Mouse (Mus musculus) neutrophil, adult 65 days (primary cell): ENCODE measurements around the gene Rab7. TPM values are rescaled to one million over a fixed set of nuclear protein-coding genes. Genes with fewer than 3 reads are reported as not detected.

Source experiments
- total RNA-seq: library from RNA; stranded (reverse); gene quantifications from 2 replicates; pipeline ENCODE4 v1.2.4, GENCODE M21; 2023

Gene Rab7
- total RNA-seq = 435 and 603 TPM in 2 replicates

DNA sequence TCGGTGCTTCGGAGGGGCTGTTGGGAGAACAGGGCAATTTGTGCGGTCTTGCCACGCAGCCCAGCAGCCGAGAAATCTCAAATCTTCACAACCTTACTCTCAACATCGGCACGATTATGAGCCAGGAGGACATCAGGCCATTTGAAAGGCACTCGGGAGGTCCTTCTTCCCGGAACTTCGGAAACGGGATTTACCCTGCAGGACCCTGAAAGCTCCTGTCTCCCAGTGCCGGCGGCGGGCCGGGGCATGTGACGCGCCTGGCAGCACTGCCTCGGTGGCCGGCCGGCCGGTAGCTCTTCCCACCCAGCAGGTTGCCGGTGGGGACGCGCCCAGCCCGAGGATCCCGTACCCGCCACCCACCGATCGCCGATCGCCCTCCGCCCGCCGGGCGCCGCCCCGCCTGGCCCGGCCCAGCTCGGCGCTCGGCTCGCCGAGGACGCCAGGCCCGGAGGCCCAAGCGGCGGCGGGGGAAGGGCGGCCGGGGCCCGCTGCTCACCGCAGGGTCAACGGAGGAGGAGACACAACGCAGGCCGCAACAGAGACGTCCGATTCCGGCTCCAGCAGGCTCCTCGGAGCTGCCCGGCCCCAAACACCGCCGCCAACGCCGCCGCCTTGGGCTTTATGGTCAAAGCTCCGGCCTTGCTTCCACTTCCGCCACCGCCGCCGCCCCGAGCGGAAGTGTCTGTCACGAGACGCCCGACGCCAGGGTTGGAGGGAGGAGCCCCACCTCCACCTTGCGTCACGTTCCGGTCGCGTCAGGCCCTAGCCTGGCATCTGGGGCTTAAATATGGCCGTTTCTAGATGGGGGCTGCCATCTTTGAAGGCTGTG is at the start of gene Rab7:
Rab7 (minus strand) TSS at position 694 of the 829 bp plus-strand sequence.

DNA sequence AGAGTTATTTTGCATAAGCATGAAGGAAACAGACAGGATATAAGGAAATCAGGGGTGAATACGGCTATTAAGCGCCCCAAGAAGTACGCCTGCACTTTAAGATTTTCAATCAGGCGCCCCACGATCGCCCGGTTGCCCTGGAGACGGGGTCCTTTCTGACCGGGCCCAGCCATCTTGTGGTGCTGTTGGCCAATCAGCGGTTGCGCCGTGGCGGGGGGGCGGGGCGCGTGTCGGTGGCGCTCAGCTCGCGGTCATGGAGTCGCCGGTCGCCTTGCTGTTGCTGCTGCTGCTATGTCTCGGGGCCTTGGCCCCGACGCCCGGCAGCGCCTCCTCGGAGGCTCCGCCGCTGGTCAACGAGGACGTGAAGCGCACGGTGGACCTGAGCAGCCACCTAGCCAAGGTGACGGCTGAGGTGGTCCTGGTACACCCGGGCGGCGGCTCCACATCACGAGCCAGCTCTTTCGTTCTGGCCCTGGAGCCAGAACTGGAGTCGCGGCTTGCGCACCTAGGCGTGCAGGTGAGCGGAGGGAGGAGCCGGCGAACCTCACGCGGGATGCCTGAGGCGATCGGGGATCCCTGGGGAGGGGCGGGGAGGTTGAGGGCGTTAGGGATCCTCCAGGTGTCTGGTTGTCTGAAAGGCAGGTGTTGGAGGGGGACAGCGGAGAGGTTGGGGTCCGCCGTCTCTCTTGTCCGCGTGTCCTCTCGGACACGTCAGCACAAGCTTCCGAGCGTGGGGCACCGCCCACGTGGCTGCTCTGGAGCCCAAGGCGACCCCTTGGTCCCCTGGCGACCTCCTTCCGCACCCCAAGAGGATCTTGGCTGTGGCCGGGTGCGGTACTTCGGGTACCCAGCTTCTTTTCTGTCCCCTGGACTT is 39.4 kb upstream of the Rab7 start, which contains the start of gene Rpn1:
Rpn1 (plus strand) TSS at position 205 of the 874 bp plus-strand sequence.

DNA sequence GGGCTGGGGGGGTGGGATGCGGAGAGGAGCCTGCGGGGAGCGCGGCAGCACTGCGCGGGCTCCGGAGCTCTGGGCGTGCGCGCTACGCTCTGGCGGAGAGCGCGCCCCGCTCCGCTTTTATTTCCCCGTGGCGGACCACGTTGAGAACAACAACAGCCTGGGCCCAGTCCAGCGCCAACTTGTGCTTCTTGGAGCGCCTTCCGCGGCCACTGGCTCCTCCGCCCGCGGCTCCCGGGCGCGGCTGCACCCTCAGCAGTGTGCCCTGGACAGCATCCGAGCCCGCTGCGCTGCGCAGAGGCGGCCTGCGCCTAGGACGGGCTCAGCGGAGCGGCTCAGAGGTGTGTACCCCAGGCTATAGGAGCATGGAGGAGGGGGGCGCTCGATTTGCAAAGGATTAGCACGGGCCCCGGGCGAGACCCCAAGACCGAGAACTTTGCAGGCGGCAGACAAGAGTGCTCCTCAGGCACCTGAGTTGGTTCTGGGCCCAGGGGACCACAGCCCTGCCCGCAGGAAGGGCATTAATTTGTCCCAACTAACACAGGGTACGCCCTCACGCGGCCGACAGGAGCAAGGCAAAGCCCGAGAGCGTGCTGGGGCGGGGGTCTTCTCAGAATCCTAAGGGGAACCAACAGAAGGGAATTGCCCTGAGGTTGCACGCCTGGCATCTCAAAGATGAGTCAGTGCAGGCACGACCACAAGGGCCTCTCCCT is 63.4 kb downstream of the Rab7 start, which contains the start of gene H1fx:
H1fx (minus strand) TSS at position 91 of the 710 bp plus-strand sequence.

Other genes with a start within 250 kb of the Rab7 start
- 54.8 and 58.6 TPM in 2 replicates for gene Rab43, start 233.1 kb downstream of the Rab7 start, total RNA-seq
- gene Gm45140, start 209.5 kb downstream of the Rab7 start, total RNA-seq = 2.3 and 7.9 TPM in 2 replicates
- gene Isy1, start 206.5 kb downstream of the Rab7 start, total RNA-seq = 31.2 and 34.1 TPM in 2 replicates
- gene Cnbp, start 194.2 kb downstream of the Rab7 start, total RNA-seq = 127 and 159 TPM in 2 replicates
- gene Copg1, start 157.5 kb downstream of the Rab7 start, total RNA-seq = 61.7 and 74.7 TPM in 2 replicates
- 15.0 and 20.6 TPM in 2 replicates for gene Hmces, start 131.3 kb downstream of the Rab7 start, total RNA-seq
- 2.3 and 2.4 TPM in 2 replicates for gene H1fx, start 63.6 kb downstream of the Rab7 start, total RNA-seq
- 130 and 143 TPM in 2 replicates for gene Rpn1, start 39.2 kb upstream of the Rab7 start, total RNA-seq
- 5.7 and 5.9 TPM in 2 replicates for gene Gata2, start 148.6 kb upstream of the Rab7 start, total RNA-seq
- not detected in 2 replicates for gene Dnajb8, start 177.0 kb upstream of the Rab7 start, total RNA-seq